In genomic region chr10:44640620-44641019, GRCm38 (mm10) we compare ENCODE assay signal across 24 mouse cellular contexts.
DNase-seq lines count a peak whose midpoint lies in the region; ATAC-seq and TF ChIP-seq lines count a peak whose summit lies in the region.
"Had no signal": no experiment of that assay in that cellular context is flagged by ENCODE, and none has a peak within 500 bp of the region (broad histone marks: within the 10 kb centered on the region; RNA-seq: fewer than 3 reads in every experiment).

No protein-coding gene starts in this region.

- H3K9me3 ChIP-seq in heart, embryonic 11.5 days (replicated peaks; ENCODE audit: control insufficient read depth, low read length) = no peaks in the 10 kb centered on the region
- H3K9me3 ChIP-seq: embryonic facial prominence, embryonic 13.5 days; embryonic facial prominence, embryonic 15.5 days; forebrain, embryonic 10.5 days; forebrain, embryonic 12.5 days; G1E had no signal

- no peak for TF ChIP-seq POLR2A in myocyte (IDR thresholded peaks at IDR 0.05; ENCODE audit: insufficient read length, low read depth)

- H3ac ChIP-seq in myocyte (ENCODE audit: control insufficient read depth, insufficient read length) = no peak overlapping the region

- WGBS in heart, embryonic 11.5 days (ENCODE audit: insufficient replicate concordance) = 89% methylated on average over 8 of the region's 8 CpGs

- H3K27me3 ChIP-seq in myocyte (ENCODE audit: control insufficient read depth, insufficient read depth, insufficient read length) = no peaks in the 10 kb centered on the region
- no peaks in the 10 kb centered on the region for H3K27me3 ChIP-seq in heart, embryonic 11.5 days (ENCODE audit: control insufficient read depth, insufficient read depth, low read length)
- H3K27me3 ChIP-seq: CH12.LX; embryonic facial prominence, embryonic 13.5 days; embryonic facial prominence, embryonic 15.5 days; forebrain, embryonic 12.5 days had no signal

- H3K79me2 ChIP-seq in myocyte (ENCODE audit: control insufficient read depth, insufficient read depth) = no peaks in the 10 kb centered on the region

- H3K36me3 ChIP-seq in myocyte (ENCODE audit: control insufficient read depth, insufficient read depth) = no peaks in the 10 kb centered on the region
- H3K36me3 ChIP-seq in heart, embryonic 11.5 days (ENCODE audit: control insufficient read depth, insufficient read depth, low read length) = no peaks in the 10 kb centered on the region
- H3K36me3 ChIP-seq: embryonic facial prominence, embryonic 13.5 days; embryonic facial prominence, embryonic 15.5 days; forebrain, embryonic 10.5 days; forebrain, embryonic 12.5 days; G1E had no signal

- H3K4me3 ChIP-seq in myocyte = no peak overlapping the region
- no peak overlapping the region for H3K4me3 ChIP-seq in heart, embryonic 11.5 days (ENCODE audit: low read depth, low read length)
- H3K4me3 ChIP-seq: embryonic facial prominence, embryonic 13.5 days; embryonic facial prominence, embryonic 15.5 days; erythroblast, embryonic 14.5 days; forebrain, embryonic 10.5 days; forebrain, embryonic 12.5 days had no signal

- H3K27ac ChIP-seq in heart, embryonic 11.5 days (ENCODE audit: low read depth, low read length) = no peak overlapping the region
- H3K27ac ChIP-seq: embryonic facial prominence, embryonic 13.5 days; embryonic facial prominence, embryonic 15.5 days; forebrain, embryonic 10.5 days; forebrain, embryonic 12.5 days had no signal

- no peak overlapping the region for H3K4me2 ChIP-seq in myocyte (ENCODE audit: low read depth)
- H3K4me2 ChIP-seq in heart, embryonic 11.5 days = no peak overlapping the region
- H3K4me2 ChIP-seq: embryonic facial prominence, embryonic 13.5 days; embryonic facial prominence, embryonic 15.5 days; forebrain, embryonic 12.5 days had no signal

- DNase-seq in adrenal gland, adult 2 months = peak; percentile 32
- no peak for DNase-seq in adrenal gland, postnatal 25 days
- DNase-seq in adrenal gland, postnatal 36 days = peak; percentile 20 to 33
- DNase-seq in adrenal gland, adult 18-20 months (ENCODE audit: low spot score in 2 of 2) = no peak
- DNase-seq: adrenal gland, postnatal 10 days; cerebellum, adult 11 months; cerebellum, adult 18-20 months; cerebellum, adult 8-10 months; cerebellum, adult 9-11 months; cerebellum, postnatal 14 days; cerebellum, postnatal 36 days; embryo, embryonic 11 days had no signal

- no peak overlapping the region for H3K9ac ChIP-seq in heart, embryonic 11.5 days (ENCODE audit: low read depth, low read length)
- H3K9ac ChIP-seq: embryonic facial prominence, embryonic 13.5 days; embryonic facial prominence, embryonic 15.5 days; forebrain, embryonic 12.5 days had no signal

- no peak for ATAC-seq in heart, embryonic 11.5 days (replicated peaks; ENCODE audit: insufficient number of reproducible peaks, low FRiP score, low TSS enrichment)
- ATAC-seq: CD4-positive, CD25-positive, alpha-beta regulatory T cell, adult 4 months; forebrain, embryonic 14.5 days; forebrain, embryonic 16.5 days had no signal

- H3K4me1 ChIP-seq in heart, embryonic 11.5 days (ENCODE audit: control insufficient read depth, insufficient read depth, low read length) = no peaks in the 10 kb centered on the region
- H3K4me1 ChIP-seq: embryonic facial prominence, embryonic 13.5 days; embryonic facial prominence, embryonic 15.5 days; forebrain, embryonic 10.5 days; forebrain, embryonic 12.5 days had no signal

TF ChIP-seq in myocyte, 11 proteins besides CTCF, POLR2A, EP300 and RAD21:
- no peak for TF ChIP-seq REST (IDR thresholded peaks at IDR 0.05; ENCODE audit: insufficient read depth, insufficient read length)
- peak; percentile 26 for TF ChIP-seq USF1 (IDR thresholded peaks at IDR 0.05; ENCODE audit: low read depth)

Comparison
In these comparisons a context has a peak if more than half of its experiments do, and no peak if none do; other contexts are left out.
1. DNase-seq: peak in adrenal gland, adult 2 months (single experiment) and adrenal gland, postnatal 36 days (2 of 2); none in adrenal gland, postnatal 25 days (single experiment) and adrenal gland, adult 18-20 months (0 of 2).